Mouse (Mus musculus): ENCODE results near the gene S100a6. TPM values are rescaled to one million over a fixed set of nuclear protein-coding genes. Genes with fewer than 3 reads are reported as not detected.
A peak's percentile ranks its signal among the peaks of the same experiment; 100 is the strongest.

S100a6 gene
- polyA plus RNA-seq, 2 experiments from 2014 or later: 291 to 360 TPM

DNA sequence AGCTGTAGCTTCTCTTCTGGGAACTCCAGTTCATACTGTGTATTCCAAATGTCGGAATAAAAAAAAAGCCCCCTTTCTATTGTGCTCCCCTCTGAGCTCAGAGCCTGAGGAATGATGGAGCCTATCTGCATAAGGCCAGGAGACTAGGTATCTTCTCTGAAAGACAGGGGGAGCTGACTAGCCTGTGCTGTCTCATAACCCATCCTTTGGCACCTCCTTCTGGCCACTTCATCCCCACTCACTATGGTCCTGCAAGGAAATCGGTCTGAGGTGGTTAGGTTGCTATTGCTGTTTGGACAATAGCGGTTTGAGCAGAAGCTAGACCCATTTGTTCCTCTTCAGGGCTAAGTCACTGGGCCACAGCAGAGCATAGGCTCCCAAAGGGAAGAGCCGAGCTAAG lies 15.1 kb downstream of the S100a6 start:
- ATAC-seq: no peak

DNA sequence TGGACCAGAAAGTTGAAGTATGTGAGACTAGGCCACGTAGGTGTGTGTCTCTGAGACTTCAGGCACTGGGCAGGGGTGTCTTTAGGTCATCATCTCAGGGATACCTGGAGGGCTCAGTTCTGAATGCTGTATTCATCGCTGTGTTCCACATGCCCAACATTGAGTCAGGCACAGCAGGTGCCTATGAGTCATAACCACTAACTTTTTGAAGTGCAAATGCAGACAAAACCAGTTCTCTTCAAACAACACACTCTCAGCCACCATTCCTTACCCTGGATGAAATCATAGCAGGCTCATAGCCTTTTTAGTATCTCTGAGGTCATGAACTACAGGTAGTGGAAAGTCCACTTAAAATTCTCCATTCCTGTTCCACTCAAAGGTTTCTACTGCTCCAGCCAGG lies 16.6 kb downstream of the S100a6 start:
- ATAC-seq: peak; percentile 43

GRCm38 (mm10) chr3:90631984-90632383 lies 19.3 kb downstream of the S100a6 start:
- no peak for ATAC-seq

DNA sequence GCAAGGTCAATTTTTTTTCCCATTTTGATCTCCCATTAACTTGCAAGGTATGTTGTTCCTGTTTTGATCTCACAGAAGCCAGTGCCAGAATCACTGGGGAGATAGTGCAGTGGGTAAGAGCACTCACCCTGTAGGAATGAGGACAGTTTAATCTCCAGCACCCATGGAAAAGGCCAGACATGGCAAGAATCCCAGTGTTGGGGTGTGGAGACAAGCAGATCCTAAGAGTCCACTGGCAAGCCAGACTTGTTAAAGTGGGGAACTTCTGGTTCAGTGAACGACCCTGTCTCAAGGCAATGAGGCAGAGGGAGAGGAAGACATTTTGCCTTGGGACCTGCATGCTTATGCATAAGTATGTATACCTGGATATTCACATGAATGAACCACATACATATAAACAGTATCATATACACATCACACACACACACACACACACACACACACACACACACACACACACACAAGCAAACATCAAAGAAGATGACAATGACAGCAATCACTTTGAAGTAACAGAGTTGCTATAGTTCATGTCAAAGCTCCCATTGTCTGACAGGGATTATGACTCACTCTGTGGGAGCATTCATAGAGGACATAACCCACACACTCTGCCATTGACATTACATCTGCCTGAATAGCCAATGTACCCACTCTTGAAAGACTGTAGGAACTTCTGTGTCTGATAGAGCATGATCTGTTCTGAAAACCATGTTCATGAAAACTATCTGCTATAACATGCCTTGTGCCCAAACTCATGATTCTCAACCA lies 26.0 kb downstream of the S100a6 start:
- ATAC-seq: no peak

DNA sequence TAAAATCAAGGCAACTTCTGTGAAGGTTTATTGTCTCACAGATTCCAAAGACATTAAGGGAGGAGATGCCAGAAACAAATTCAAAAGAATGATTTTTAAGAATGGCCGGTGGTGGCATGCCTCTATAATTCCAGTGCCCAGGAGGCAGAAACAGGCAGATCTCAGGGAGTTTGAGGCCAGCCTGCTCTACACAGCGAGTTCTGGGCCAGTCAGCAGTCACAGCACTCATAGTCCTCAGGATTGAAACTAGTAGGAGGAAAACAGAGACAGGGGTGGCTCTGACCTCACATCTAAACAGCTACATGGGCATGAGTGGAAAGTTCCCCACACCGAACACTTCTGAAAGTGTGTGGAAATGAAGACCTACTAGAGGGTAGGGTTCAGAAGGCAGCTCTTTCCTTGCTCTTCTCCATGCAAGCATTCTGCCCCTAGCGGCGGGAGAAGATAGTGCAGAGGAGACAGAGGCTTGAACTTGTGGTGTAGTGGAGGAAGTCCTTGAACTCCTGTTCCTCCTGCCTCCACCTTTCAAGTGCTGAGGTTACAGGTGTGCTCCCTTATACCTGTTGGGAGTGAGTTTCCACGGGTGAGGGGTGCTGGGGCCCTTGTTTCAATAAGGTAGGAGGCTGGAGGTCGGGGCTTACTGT lies 27.0 kb downstream of the S100a6 start:
- peak; percentile 67 for ATAC-seq

GRCm38 (mm10) chr3:90640981-90641380 lies 28.3 kb downstream of the S100a6 start:
- no peak for ATAC-seq

DNA sequence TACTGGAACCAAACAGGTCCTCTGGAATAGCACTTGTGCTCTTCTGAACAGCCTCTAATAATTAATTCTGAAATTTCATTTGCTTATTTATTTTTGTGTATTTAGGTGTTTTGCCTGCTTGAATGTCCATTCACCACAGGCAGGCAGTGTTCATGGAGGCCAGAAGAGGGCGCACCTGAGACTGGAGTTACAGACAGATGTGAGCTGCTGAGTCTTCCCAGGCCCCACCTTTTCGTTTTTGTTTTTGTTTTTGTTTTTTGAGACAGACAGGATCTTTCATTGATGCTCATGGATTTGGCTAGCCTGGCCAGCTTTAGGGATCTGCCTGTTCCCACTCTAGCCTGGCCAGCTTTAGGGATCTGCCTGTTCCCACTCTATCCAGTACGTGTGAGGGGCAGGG lies 31.5 kb downstream of the S100a6 start:
- no peak for ATAC-seq

- ATAC-seq: no peak
Measured at GRCm38 (mm10) chr3:90647291-90647690, 34.6 kb downstream of the S100a6 start.

DNA sequence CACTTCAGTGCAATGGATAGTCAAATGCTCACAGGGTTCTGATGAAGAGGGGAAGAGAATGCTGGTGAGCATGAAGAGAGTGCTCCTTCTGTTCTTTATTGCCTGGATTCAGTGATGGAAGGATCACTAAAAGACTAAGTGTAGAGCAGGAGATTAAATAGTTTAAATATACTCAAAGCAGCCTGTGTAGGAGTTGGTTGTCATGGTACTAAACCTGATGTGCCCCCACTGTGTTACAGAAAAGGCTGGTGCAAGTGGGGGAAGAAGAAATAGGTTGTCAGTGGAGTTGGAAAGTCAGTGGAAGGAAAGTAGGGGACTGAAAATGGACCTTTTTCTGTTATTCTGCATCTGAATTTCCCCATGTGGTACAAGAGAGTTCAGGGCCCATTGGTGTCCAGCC lies 36.3 kb downstream of the S100a6 start:
- no peak for ATAC-seq

GRCm38 (mm10) chr3:90649832-90650231 lies 37.1 kb downstream of the S100a6 start:
- ATAC-seq: no peak

DNA sequence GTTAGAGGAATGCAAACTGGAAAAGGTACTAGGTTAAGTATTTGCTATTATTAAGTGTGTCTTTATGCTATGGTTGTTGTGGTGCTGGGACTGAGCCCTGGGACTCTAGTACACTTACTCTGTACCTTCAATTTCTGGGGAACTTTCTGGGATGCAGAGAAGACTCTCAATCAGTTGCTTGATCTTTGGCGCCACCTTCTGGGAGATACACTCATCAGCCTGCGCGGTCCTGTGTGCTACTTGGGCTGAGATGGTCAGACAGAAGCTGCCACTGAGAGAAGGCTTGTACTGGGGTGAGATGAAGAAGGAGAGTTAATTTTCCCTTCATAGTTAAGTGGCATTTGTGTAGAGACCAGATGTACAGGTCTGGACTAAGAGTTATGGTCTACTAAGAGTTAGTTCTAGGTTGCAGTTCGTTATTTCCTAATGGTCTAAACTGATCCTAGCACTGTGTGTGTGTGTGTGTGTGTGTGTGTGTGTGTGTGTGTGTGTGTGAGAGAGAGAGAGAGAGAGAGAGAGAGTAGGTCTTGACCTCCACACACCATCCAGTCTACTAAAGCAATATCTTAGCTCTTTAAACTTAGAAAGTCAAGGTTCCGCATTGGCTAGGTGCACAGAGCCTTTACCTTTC lies 40.3 kb downstream of the S100a6 start:
- ATAC-seq: peak; percentile 49

DNA sequence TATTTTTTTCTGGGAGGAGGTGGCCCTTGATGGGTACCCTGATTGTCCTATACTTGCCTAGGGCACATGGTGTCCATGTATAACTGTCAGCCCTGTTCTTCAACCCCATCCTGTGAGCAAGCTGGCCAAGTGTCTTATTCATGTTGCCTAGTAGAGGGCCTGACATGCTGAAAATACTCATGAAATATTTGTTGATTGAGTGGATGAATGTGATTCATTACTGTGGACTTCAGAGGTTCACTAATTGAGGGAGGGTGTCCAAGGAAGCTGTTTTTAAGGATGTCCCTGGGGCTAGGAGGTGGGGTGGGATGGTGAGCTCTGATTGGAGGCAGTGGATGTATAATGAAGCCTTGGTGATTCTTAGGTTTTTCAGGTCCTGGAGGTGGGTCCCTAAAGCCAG lies 41.0 kb downstream of the S100a6 start, which contains the start of gene S100a7a:
S100a7a (plus strand) TSS at position 301 of the 400 bp plus-strand sequence.
- no peak for ATAC-seq

- no peak for ATAC-seq
Measured at GRCm38 (mm10) chr3:90657405-90657804, 44.7 kb downstream of the S100a6 start.

GRCm38 (mm10) chr3:90659364-90660044 lies 46.8 kb downstream of the S100a6 start:
- ATAC-seq: no peak

- ATAC-seq: no peak
Measured at GRCm38 (mm10) chr3:90664219-90664618, 51.5 kb downstream of the S100a6 start.

DNA sequence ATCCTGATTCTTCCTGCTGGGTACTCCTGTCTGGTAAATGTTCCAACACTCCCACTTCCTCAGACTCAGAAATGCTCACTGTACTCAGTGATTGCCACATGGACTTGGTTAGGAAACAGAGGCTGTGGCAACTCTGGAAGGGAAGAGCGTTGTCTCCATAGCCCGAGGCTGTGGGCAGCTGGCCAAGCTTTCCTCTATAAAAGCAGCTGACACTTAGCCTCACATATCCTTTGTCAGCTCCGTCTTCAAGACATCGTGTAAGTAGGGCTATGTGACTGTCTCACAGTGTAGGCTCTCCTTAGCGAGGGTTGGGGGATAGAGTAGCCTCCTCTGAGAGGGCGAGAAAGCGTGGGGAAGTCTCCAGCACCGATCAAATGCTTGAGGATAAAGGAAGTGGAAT lies 56.2 kb downstream of the S100a6 start, which contains the start of gene S100a8:
S100a8 (plus strand) TSS at position 133 of the 400 bp plus-strand sequence.
- no peak for ATAC-seq

Other genes with a start within 250 kb of the S100a6 start
- under 1 TPM in 1 of 2 experiments, not detected in 1; 0.19 TPM for gene Slc27a3, start 222.9 kb upstream of the S100a6 start, polyA plus RNA-seq (2017; shearing (Covaris generic))
- 10 to 100 TPM; 16.9 to 17.9 TPM for gene Ints3, start 179.3 kb upstream of the S100a6 start, polyA plus RNA-seq (2017; shearing (Covaris generic))
- not detected for gene Npr1, start 147.0 kb upstream of the S100a6 start, polyA plus RNA-seq (2017; shearing (Covaris generic))
- 100 to 1,000 TPM; 113 to 125 TPM for gene Ilf2, start 136.8 kb upstream of the S100a6 start, polyA plus RNA-seq (2017; shearing (Covaris generic))
- gene Snapin, start 121.8 kb upstream of the S100a6 start, polyA plus RNA-seq (2017; shearing (Covaris generic)): 10 to 100 TPM; 60.4 to 65.0 TPM
- 10 to 100 TPM; 50.3 to 57.9 TPM for gene Chtop, start 103.4 kb upstream of the S100a6 start, polyA plus RNA-seq (2017; shearing (Covaris generic))
- 1 to 10 TPM; 3.3 to 4.9 TPM for gene S100a1, start 98.5 kb upstream of the S100a6 start, polyA plus RNA-seq (2017; shearing (Covaris generic))
- 100 to 1,000 TPM; 157 to 222 TPM for gene S100a13, start 98.4 kb upstream of the S100a6 start, polyA plus RNA-seq (2017; shearing (Covaris generic))
- not detected for gene S100a14, start 86.0 kb upstream of the S100a6 start, polyA plus RNA-seq (2017; shearing (Covaris generic))
- gene S100a16, start 75.6 kb upstream of the S100a6 start, polyA plus RNA-seq (2017; shearing (Covaris generic)): not detected
- gene S100a3, start 52.3 kb upstream of the S100a6 start, polyA plus RNA-seq (2017; shearing (Covaris generic)): 1 to 10 TPM; 2.1 to 2.5 TPM
- gene S100a2, start 22.6 kb upstream of the S100a6 start, polyA plus RNA-seq (2017; shearing (Covaris generic)): not detected
- not detected for gene Gm42674, start 11.0 kb upstream of the S100a6 start, polyA plus RNA-seq (2017; shearing (Covaris generic))
- 100 to 1,000 TPM in 1 of 2 experiments, 10 to 100 TPM in 1; 74.9 to 104 TPM for gene S100a4, start 9.1 kb upstream of the S100a6 start, polyA plus RNA-seq (2017; shearing (Covaris generic))
- not detected for gene S100a5, start 4.4 kb upstream of the S100a6 start, polyA plus RNA-seq (2017; shearing (Covaris generic))
- not detected for gene S100a7a, start 41.1 kb downstream of the S100a6 start, polyA plus RNA-seq (2017; shearing (Covaris generic))
- not detected for gene S100a8, start 56.1 kb downstream of the S100a6 start, polyA plus RNA-seq (2017; shearing (Covaris generic))
- gene S100a9, start 82.8 kb downstream of the S100a6 start, polyA plus RNA-seq (2017; shearing (Covaris generic)): not detected
- not detected for gene Pglyrp4, start 114.0 kb downstream of the S100a6 start, polyA plus RNA-seq (2017; shearing (Covaris generic))
- gene Gm5849, start 165.0 kb downstream of the S100a6 start, polyA plus RNA-seq (2017; shearing (Covaris generic)): not detected